Mouse (Mus musculus): ENCODE results near the gene Megf11. TPM values are rescaled to one million over a fixed set of nuclear protein-coding genes. Genes with fewer than 3 reads are reported as not detected.
"Not testable (repeated sequence)": the region's sequence is repeated elsewhere in the genome, so short reads cannot be mapped to it uniquely, and the experiment has no call there.

Megf11 gene
- polyA plus RNA-seq, 1 experiment from 2014 or later, result 0.96 TPM

DNA sequence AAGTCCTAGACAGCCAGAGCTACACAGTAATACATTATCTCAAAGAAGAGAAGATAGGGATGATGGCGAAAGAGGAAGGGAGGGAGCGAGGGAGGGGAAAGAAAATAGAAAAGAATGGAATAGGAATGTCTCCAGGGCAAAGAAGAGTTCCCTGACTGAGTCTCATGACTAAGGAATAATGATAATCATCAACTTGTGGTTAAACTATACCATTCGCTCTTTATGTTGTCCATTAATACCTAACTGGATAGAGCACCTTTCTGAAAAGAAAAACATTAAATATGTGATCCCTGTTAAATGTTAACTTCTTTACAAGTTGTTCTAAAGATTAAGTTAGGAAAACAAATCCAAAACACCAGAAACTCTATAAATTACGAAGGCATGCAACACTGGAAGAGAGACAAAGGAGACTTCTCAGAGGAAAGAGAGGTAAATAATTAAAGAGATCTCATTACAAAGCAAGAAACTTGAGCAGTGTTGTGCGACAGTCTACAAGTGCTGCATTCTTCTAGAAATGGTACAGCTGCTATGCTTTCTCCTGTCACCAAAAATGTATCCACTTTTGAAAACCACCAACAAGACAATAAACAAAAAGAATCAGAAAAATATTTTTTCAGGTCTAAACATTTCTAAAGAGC is 334.2 kb downstream of the Megf11 start:
- Histone ChIP-seq H3K4me3 (no peak overlapping the region), H3K36me3 (replicated peaks) (peaks cover 33% of the 10 kb centered on the region), H3K4me1 (0 out of 2 replicates have a peak, but pooled peaks cover 2% of the 10 kb centered on the region), H3K9me3 (no peaks in the 10 kb centered on the region), H3K27me3 (replicated peaks; ENCODE audit: low read depth, poor library complexity, severe bottlenecking) (no peaks in the 10 kb centered on the region), H3K27ac (replicated peaks) (no peak overlapping the region)
- WGBS, result 76% methylated on average over 5 of the region's 5 CpGs
- no peak for DNase-seq (ENCODE audit: low spot score)

DNA sequence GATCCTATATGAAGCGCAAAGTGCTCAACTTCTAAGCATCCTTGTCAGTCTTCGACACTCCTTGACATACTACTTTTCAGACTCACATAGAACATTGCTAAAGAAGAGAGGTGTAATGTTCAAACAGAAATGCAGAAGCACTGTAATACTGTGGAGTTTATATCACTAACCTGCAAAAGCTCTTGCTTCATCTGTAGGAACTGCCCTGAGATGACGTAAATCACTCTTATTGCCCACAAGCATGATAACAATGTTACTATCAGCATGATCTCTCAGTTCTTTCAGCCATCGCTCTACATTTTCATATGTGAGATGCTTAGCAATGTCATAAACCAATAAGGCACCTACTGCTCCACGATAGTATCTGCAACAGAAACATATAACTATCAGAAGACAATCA is 341.0 kb downstream of the Megf11 start:
- Histone ChIP-seq H3K4me3 (no peak overlapping the region), H3K27ac (replicated peaks) (no peak overlapping the region), H3K4me1 (no peaks in the 10 kb centered on the region), H3K27me3 (replicated peaks; ENCODE audit: low read depth, poor library complexity, severe bottlenecking) (no peaks in the 10 kb centered on the region), H3K36me3 (replicated peaks) (peaks cover 53% of the 10 kb centered on the region), H3K9me3 (no peaks in the 10 kb centered on the region)
- WGBS, result 94% methylated on average over 5 of the region's 5 CpGs
- DNase-seq (ENCODE audit: low spot score), result no peak

DNA sequence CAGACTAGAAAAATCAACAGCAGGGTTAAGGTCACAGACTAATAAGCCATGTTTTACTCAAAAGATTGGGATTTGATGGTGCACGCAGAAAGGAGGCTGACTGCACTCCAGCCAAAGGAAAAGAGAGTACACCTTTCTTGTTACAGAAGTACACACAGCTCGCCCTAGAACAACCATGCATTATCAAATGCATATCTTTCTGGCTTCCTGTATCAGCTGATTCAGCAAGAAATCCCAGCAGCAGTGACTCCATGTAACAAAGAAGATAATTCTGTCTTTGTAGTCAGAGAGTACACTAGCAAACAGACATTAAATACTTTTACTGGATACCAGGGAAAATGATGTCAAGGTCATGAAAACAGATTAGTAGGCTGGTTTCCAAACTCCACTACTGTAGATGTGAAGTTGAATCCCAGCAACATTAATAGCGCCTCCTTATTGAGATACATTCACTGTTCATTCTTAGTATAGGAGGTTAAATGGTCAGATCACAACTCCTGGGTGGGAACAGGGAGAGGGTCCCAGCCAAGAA is 345.7 kb downstream of the Megf11 start:
- 94% methylated on average over 3 of the region's 3 CpGs for WGBS
- peaks cover 4% of the 10 kb centered on the region for H3K4me1 ChIP-seq
- no peaks in the 10 kb centered on the region for H3K9me3 ChIP-seq
- no peak overlapping the region for H3K27ac ChIP-seq (replicated peaks)
- DNase-seq (ENCODE audit: low spot score), result no peak
- no peak overlapping the region for H3K4me3 ChIP-seq
- no peaks in the 10 kb centered on the region for H3K27me3 ChIP-seq (replicated peaks; ENCODE audit: low read depth, poor library complexity, severe bottlenecking)
- peaks cover 21% of the 10 kb centered on the region for H3K36me3 ChIP-seq (replicated peaks)

DNA sequence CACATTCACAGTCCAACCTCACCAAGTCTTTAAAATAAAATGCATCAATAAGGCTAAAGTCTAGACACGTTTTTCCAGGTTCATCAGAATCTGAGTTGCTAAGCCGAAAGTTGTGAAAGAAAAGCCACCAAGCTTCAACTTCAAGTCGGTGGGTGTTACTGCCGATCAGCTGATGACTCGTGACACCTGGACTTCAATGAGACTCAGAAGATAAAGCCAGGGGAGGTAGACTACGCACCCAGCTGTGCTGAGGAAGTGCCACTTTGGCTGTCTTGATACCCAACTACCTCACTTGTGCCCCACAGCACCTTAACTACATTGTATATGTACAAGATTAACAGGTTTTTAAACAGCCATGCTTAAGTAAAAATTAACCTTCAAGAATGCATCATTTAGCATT is 348.7 kb downstream of the Megf11 start:
- DNase-seq (ENCODE audit: low spot score), result no peak
- peaks cover 9% of the 10 kb centered on the region for H3K4me1 ChIP-seq
- no peaks in the 10 kb centered on the region for H3K36me3 ChIP-seq (replicated peaks)
- H3K4me3 ChIP-seq, result no peak overlapping the region
- no peak overlapping the region for H3K27ac ChIP-seq (replicated peaks)
- H3K27me3 ChIP-seq (replicated peaks; ENCODE audit: low read depth, poor library complexity, severe bottlenecking), result no peaks in the 10 kb centered on the region
- WGBS, result 81% methylated on average over 6 of the region's 6 CpGs
- no peaks in the 10 kb centered on the region for H3K9me3 ChIP-seq

DNA sequence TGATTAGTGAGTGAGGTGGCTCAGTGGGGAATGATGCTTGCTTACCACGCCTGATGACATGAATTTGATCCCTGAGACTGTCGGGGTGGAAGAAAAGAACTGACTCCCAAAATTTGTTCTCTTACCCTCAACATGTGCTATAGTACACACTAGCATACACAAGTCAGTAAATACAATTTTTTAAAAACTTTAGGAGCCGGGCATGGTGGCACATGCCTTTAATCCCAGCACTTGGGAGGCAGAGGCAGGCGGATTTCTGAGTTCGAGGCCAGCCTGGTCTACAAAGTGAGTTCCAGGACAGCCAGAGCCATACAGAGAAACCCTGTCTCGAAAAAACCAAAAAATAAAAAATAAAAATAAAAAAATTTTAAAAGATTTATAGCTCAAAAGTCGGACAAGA is 349.6 kb downstream of the Megf11 start:
- not testable (repeated sequence) for H3K9me3 ChIP-seq; H3K4me1 ChIP-seq; H3K4me3 ChIP-seq; DNase-seq (ENCODE audit: low spot score); H3K27me3 ChIP-seq (replicated peaks; ENCODE audit: low read depth, poor library complexity, severe bottlenecking); H3K27ac ChIP-seq (replicated peaks); H3K36me3 ChIP-seq (replicated peaks)
- 90% methylated on average over 7 of the region's 7 CpGs for WGBS

DNA sequence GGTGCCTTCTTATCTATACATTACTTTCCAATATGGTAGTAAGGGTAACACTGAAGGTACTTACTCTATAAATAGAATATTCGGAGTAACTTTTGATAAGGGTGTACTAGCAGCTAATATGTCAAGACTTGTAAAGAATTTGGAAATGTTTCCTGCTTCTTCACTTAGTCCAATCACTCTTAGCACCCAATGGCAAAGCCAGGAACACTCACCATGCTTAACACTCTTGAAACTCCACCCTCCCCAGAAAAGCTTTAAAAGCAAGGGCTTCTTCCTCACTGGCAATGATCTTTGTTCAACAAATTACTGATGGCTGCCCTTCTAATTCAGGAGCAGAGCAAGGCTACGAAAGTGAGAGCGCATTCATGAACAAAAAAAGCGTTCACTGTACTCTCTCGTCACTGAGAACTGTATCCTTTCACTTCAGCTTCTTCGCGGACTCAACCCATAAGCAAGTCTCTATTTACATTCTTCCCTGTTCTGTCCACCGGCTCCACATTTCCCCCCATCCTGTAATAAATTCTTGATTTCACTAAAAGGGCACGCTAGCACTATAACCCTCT is 350.7 kb downstream of the Megf11 start:
- H3K9me3 ChIP-seq, result no peaks in the 10 kb centered on the region
- peaks cover 9% of the 10 kb centered on the region for H3K4me1 ChIP-seq
- H3K4me3 ChIP-seq, result peak overlapping the region; percentile 88
- peak overlapping the region; percentile 87 for H3K27ac ChIP-seq (replicated peaks)
- 16% methylated on average over 9 of the region's 9 CpGs for WGBS
- DNase-seq (ENCODE audit: low spot score), result no peak
- no peaks in the 10 kb centered on the region for H3K36me3 ChIP-seq (replicated peaks)
- H3K27me3 ChIP-seq (replicated peaks; ENCODE audit: low read depth, poor library complexity, severe bottlenecking), result no peaks in the 10 kb centered on the region

DNA sequence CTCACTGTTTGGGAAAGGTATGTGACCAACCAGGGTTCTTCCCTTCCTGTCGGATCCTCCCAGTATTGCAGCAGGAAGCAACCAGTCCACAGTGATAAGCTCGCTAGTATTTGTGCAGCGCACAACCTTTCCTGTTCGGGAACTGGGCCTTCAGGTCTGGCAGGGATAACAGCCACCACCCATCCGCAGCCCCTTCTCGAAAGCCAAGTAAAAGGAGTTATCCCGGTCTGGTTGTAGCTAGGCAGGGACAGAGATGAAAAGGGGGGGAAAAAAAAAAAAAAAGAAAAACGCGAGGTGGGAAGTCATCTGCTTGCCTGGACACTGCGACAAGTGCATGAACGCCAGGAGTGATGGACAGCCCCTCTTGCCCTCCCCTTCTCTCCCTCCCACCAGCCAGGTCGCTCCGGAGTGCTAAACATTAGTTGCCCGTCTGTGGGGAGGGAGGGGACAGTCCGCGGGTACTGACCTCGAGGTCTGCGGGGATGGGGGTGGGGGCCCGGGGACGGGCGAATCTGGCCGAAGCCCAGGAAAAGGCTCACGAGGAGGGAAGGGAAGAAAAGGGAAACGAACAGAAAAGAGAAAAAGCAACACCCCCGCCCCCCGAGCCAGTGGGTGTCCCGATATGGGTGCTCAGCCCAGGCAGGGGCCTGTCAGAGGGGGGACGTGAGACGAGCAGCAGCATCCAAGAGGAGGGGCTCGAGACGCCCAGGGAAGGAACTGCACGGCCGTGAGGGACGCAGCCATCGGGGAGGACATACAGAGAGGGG is 351.4 kb downstream of the Megf11 start:
- under 1% methylated on average over 34 of the region's 35 CpGs for WGBS
- H3K27me3 ChIP-seq (replicated peaks; ENCODE audit: low read depth, poor library complexity, severe bottlenecking), result no peaks in the 10 kb centered on the region
- peak overlapping the region; percentile 88 for H3K4me3 ChIP-seq
- H3K4me1 ChIP-seq, result peaks cover 9% of the 10 kb centered on the region
- peak; percentile 69 for DNase-seq (ENCODE audit: low spot score)
- H3K9me3 ChIP-seq, result no peaks in the 10 kb centered on the region
- no peaks in the 10 kb centered on the region for H3K36me3 ChIP-seq (replicated peaks)
- peak overlapping the region; percentile 87 for H3K27ac ChIP-seq (replicated peaks)

DNA sequence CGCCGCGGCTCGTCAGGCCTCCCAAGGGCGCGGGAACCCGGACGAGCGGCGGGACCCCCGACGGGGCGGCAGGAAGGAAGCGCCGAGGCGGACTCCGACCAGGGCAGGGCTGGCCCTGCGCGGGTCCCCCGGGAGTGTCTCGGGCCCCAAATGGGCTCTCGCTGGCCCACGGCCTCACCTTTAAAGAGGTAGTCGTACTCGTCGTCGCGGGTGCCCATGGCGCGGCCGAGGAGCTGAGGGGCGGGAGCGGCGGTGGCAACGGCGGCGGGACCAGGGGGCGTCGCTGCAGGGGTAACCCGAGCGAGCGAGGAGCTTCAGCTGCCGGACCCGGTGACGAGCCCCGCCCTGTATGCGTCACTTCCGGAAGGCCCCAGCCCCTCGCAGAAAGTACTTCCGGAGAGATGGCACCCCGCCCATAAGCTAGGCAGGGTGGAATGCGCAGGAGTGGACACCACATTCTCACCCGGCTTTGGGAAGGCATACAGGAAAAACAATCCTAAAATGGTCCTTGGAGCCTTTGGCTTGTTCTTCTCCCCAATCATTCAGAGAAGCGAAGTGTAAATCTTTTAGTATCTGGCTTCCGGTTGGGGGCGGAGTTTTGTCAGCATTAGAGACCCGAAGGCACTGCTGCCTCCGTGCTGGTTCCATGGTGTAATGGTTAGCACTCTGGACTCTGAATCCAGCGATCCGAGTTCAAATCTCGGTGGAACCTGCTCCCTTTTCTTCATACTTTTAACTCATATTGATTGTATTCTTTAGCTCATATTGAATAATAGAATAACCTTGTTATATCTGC is 352.2 kb downstream of the Megf11 start, which contains the start of gene Rab11a:
Gene Rab11a (minus strand): TSS at position 353 of the 796 bp plus-strand sequence.
- Histone ChIP-seq H3K4me3 (peak within 1 kb of the TSS; percentile 88), H3K9me3 (no peaks in the 10 kb centered on the region), H3K27me3 (replicated peaks; ENCODE audit: low read depth, poor library complexity, severe bottlenecking) (no peaks in the 10 kb centered on the region), H3K27ac (replicated peaks) (peak within 1 kb of the TSS; percentile 87), H3K36me3 (replicated peaks) (no peaks in the 10 kb centered on the region), H3K4me1 (peaks cover 9% of the 10 kb centered on the region)
- WGBS, result under 1% methylated on average over 61 of the region's 61 CpGs
- peak; percentile 96 for DNase-seq (ENCODE audit: low spot score)

DNA sequence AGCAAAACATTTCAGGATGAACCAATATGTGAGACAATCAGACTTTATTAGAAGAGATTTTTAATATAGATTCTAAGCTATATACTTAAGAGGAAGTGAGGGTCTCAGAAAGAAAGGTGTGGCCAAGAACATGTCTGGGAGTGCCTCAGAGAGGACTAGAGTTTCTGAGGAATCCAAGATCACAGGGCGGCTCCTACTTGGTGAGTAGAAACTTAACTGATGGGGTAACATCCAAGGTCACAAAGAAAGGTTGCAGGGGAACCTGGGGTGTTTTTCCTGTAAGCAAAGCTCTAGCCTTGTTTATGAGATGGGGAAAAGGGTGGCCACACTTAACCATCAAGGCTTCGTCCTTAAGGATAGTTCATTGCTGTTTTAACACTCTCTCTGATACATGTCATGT is 353.6 kb downstream of the Megf11 start:
- Histone ChIP-seq H3K36me3 (replicated peaks) (no peaks in the 10 kb centered on the region), H3K4me1 (peaks cover 9% of the 10 kb centered on the region), H3K9me3 (no peaks in the 10 kb centered on the region), H3K4me3 (no peak overlapping the region), H3K27me3 (replicated peaks; ENCODE audit: low read depth, poor library complexity, severe bottlenecking) (no peaks in the 10 kb centered on the region), H3K27ac (replicated peaks) (no peak overlapping the region)
- no peak for DNase-seq (ENCODE audit: low spot score)
- WGBS, result 84% methylated on average over 2 of the region's 2 CpGs

DNA sequence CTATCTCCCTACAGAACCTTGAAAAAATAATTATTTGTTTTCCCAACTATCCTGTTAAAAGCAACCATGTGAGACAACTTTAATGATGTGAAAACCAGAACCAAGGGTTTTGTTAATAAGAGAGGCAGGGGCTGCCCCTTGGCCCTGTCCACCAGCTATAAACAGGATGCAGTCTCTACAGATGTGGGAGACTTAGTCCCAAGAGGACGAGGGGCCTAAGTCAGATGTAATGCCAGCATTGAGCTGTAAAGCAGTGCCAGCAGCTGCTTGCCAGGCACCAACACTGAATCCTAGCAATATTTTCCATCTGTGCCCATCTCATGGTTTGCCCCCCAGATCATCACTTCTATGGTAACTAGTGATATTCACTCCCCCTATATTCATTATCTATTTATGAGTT is 357.0 kb downstream of the Megf11 start:
- Histone ChIP-seq H3K27me3 (replicated peaks; ENCODE audit: low read depth, poor library complexity, severe bottlenecking) (no peaks in the 10 kb centered on the region), H3K4me1 (no peaks in the 10 kb centered on the region), H3K27ac (replicated peaks) (no peak overlapping the region), H3K36me3 (replicated peaks) (no peaks in the 10 kb centered on the region), H3K9me3 (no peaks in the 10 kb centered on the region), H3K4me3 (no peak overlapping the region)
- DNase-seq (ENCODE audit: low spot score), result no peak
- 78% methylated on average over 1 of the region's 1 CpGs for WGBS

DNA sequence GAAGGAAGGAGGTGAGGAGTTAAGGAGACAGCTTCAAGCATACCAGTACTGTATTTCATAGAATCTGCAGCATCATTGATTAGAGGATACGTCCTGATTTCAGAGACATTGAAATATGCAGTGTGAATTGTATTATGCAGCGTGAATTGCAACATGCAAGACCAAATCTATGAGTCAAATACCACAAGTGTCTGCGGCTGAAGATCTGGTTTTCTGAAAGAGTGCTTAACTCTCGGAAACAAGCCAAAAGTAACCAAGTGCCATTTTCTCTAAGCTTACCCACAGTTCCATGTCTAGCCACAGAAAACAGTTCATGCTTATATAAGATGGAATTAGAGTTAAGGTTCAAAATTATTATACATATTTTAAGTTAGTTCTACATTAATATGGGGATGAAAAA is 362.3 kb downstream of the Megf11 start:
- no peak for DNase-seq (ENCODE audit: low spot score)
- Histone ChIP-seq H3K27me3 (replicated peaks; ENCODE audit: low read depth, poor library complexity, severe bottlenecking) (no peaks in the 10 kb centered on the region), H3K36me3 (replicated peaks) (no peaks in the 10 kb centered on the region), H3K9me3 (no peaks in the 10 kb centered on the region), H3K4me3 (no peak overlapping the region), H3K4me1 (no peaks in the 10 kb centered on the region), H3K27ac (replicated peaks) (no peak overlapping the region)
- 82% methylated on average over 4 of the region's 4 CpGs for WGBS

DNA sequence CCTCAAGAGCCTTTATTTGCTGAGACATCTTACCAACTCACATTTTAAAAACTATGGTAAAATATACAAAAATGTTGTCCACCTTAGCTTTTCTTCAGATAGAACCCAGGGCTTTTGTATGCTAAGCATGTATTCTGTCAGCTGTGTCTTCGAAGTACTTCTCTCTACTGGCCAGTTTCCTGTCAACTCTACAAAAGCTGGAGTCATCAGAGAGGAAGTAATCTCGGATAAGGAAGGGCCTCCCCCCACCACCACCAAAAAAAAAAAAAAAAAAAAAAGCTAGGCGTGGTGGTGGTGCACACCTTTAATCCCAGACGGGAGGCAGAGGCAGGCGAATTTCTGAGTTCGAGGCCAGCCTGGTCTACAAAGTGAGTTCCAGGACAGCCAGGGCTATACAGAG is 363.9 kb downstream of the Megf11 start:
- Histone ChIP-seq H3K27me3 (replicated peaks; ENCODE audit: low read depth, poor library complexity, severe bottlenecking) (no peaks in the 10 kb centered on the region), H3K4me1 (no peaks in the 10 kb centered on the region), H3K36me3 (replicated peaks) (no peaks in the 10 kb centered on the region), H3K9me3 (no peaks in the 10 kb centered on the region), H3K4me3 (no peak overlapping the region), H3K27ac (replicated peaks) (no peak overlapping the region)
- DNase-seq (ENCODE audit: low spot score), result no peak
- WGBS, result 83% methylated on average over 6 of the region's 6 CpGs
